Mouse (Mus musculus) neural tube, embryonic 11.5 days (tissue): ENCODE results near the gene Arhgap17. TPM values are rescaled to one million over a fixed set of nuclear protein-coding genes. Genes with fewer than 3 reads are reported as not detected.

ENCODE experiments used
- ATAC-seq: fragments of 200-750 bp; cut with Nextera tagmentation; 2 replicates; pipeline ENCODE4 v1.8.0; 2017; ENCODE audit warnings: moderate number of reproducible peaks, mild to moderate bottlenecking, moderate TSS enrichment, moderate library complexity; ENCODE audit not compliant: insufficient read depth, low FRiP score, low TSS enrichment
- DNase-seq: peaks from one replicate; pipeline ENCODE4 v3.0.0-alpha.2; 2015; ENCODE audit warnings: low spot score
- H3K27ac ChIP-seq: fragments of 300-500 bp; sonication (generic); 2 replicates; pipeline ENCODE4 v1.5.1; 2014; ENCODE audit warnings: low read depth, mild to moderate bottlenecking, low read length
- H3K27me3 ChIP-seq: fragments of 300-500 bp; sonication (generic); 2 replicates; pipeline ENCODE4 v1.6.1; 2014; ENCODE audit warnings: mild to moderate bottlenecking, low read length, mixed read lengths; ENCODE audit not compliant: control insufficient read depth, insufficient read depth
- H3K36me3 ChIP-seq: fragments of 300-500 bp; sonication (generic); 2 replicates; pipeline ENCODE4 v1.6.1; 2014; ENCODE audit warnings: mild to moderate bottlenecking, low read length, moderate library complexity, mixed read lengths; ENCODE audit not compliant: control insufficient read depth, insufficient read depth
- H3K4me1 ChIP-seq: fragments of 300-500 bp; sonication (generic); 2 replicates; pipeline ENCODE4 v1.6.1; 2014; ENCODE audit warnings: low read length, mixed read lengths; ENCODE audit not compliant: control insufficient read depth, insufficient read depth
- H3K4me2 ChIP-seq: fragments of 300-500 bp; sonication (generic); 2 replicates; pipeline ENCODE4 v1.6.1; 2014; ENCODE audit warnings: low read depth, mild to moderate bottlenecking, moderate library complexity
- H3K4me3 ChIP-seq: fragments of 300-500 bp; sonication (generic); 2 replicates; pipeline ENCODE4 v1.5.1; 2014; ENCODE audit warnings: low read depth, low read length
- H3K9ac ChIP-seq: fragments of 300-500 bp; sonication (generic); 2 replicates; pipeline ENCODE4 v1.6.1; 2014; ENCODE audit warnings: mild to moderate bottlenecking, low read length
- H3K9me3 ChIP-seq: fragments of 300-500 bp; sonication (generic); 2 replicates; pipeline ENCODE4 v1.6.1; 2016; ENCODE audit warnings: low read length; ENCODE audit not compliant: control insufficient read depth
- WGBS: fragments of 180-500 bp; shearing (Covaris S2); extraction: QIAGEN DNeasy Blood & Tissue Kit; methylation state at CpG from one replicate; pipeline ENCODE4 v1.1.7; 2014; 5-methylcytosine and 5-hydroxymethylcytosine counted together
- polyA plus RNA-seq: library from polyadenylated mRNA; unstranded; fragments of >200 nt; fragmentation: Nextera tagmentation; extraction: Ambion mirVana; gene quantifications from 2 replicates; pipeline ENCODE4 v1.2.1, GENCODE M21; 2014

Arhgap17 gene
- polyA plus RNA-seq, 1 experiment from 2014 or later, result 32.9 TPM

DNA sequence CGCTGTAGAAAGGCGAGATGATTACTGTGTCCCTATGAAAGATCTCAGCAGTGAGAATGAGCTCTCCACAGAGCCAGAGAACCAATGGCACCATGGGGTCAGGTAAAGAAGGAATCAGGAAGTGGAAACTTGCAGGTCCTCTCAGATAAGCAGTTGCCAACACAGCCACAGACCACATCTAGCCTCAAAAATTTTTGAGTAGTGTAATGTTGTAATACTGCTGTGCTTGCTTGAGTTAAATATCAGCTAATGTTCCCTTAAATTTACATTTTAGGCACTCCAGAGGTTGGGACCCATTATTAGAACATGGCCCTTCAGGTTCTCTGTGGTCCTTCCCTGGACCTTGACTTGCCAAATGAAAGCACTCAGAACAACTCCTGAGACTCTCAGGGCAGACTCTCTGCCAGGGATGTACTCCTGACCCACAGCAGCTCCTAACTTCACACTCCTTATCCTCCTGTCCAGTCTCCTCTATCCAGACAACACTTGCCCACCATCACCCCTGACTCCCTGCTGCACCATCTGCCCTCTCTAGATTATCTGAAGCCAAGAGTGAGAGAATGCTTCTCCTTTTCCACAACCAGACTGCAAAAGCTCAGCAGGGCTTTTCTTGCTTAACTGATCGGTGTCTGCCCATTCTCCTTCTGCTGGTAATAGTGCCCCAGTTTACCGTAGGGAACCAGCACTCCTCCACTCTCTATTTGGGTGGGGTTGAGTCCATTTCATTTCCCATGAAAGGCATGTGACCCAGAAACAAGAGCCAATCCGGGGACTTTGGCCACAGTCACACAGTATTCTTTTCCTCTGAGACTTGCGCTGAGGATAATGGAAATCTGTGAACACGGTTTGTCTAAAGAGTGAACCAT is 3.6 kb downstream of the Arhgap17 start:
- H3K4me3 ChIP-seq, result no peak overlapping the region
- H3K9ac ChIP-seq, result no peak overlapping the region
- 87% methylated on average over 7 of the region's 7 CpGs for WGBS

DNA sequence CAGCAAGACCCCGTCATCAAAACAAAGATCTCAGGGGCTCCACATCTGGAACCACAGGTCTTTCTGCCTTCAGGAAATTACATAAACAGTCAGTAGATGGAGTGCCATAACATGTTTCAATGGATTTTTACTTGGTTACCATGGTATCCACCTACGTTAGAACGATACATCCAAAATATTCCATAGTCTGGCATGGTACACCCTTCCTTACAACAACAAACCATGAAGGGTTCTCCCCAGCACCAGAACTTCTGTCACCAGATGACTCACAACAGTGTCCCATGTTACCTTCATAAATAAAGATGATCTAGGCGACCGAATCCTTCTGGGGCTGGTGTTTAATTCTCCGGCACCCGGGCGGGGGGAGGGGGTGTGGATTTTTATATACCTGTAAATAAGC is 5.7 kb downstream of the Arhgap17 start:
- no peaks in the 10 kb centered on the region for H3K27me3 ChIP-seq
- H3K9ac ChIP-seq, result no peak overlapping the region
- H3K4me1 ChIP-seq, result peaks cover 12% of the 10 kb centered on the region
- no peak overlapping the region for H3K4me3 ChIP-seq
- no peaks in the 10 kb centered on the region for H3K9me3 ChIP-seq
- H3K36me3 ChIP-seq, result no peaks in the 10 kb centered on the region
- WGBS, result 97% methylated on average over 8 of the region's 8 CpGs
- no peak for ATAC-seq
- no peak overlapping the region for H3K27ac ChIP-seq
- H3K4me2 ChIP-seq, result no peak overlapping the region
- DNase-seq, result no peak

More for the DNA sequence above, 3.6 kb downstream of the Arhgap17 start:
- H3K4me1 ChIP-seq, result peaks cover 14% of the 10 kb centered on the region
- no peak for DNase-seq
- no peak overlapping the region for H3K4me2 ChIP-seq
- no peak overlapping the region for H3K27ac ChIP-seq
- no peaks in the 10 kb centered on the region for H3K27me3 ChIP-seq
- ATAC-seq, result no peak
- H3K9me3 ChIP-seq, result no peaks in the 10 kb centered on the region
- H3K36me3 ChIP-seq, result no peaks in the 10 kb centered on the region

DNA sequence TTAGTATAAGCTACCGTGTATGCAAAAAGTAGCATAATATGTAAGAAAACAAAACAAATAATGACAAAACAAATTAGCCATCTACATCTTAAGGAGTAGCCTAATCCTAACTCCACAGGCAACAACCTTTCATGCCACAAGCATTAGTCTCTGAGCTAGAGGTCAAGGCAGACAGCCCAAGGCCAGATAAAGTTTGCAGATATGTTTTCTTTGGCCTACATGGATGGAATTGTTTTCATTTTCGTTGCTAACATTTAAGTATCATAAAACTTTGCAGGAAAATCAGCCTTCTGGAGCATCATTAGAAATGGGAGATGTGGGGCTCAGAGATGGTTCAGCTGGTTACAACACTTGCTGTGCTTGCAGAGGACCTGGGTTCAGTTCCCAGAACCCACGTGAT is 6.9 kb downstream of the Arhgap17 start:
- Histone ChIP-seq H3K4me1 (peaks cover 5% of the 10 kb centered on the region), H3K4me3 (no peak overlapping the region), H3K27me3 (no peaks in the 10 kb centered on the region), H3K9ac (no peak overlapping the region), H3K9me3 (no peaks in the 10 kb centered on the region), H3K27ac (no peak overlapping the region), H3K36me3 (no peaks in the 10 kb centered on the region), H3K4me2 (no peak overlapping the region)
- WGBS, result 95% methylated on average over 3 of the region's 3 CpGs
- no peak for ATAC-seq
- no peak for DNase-seq

DNA sequence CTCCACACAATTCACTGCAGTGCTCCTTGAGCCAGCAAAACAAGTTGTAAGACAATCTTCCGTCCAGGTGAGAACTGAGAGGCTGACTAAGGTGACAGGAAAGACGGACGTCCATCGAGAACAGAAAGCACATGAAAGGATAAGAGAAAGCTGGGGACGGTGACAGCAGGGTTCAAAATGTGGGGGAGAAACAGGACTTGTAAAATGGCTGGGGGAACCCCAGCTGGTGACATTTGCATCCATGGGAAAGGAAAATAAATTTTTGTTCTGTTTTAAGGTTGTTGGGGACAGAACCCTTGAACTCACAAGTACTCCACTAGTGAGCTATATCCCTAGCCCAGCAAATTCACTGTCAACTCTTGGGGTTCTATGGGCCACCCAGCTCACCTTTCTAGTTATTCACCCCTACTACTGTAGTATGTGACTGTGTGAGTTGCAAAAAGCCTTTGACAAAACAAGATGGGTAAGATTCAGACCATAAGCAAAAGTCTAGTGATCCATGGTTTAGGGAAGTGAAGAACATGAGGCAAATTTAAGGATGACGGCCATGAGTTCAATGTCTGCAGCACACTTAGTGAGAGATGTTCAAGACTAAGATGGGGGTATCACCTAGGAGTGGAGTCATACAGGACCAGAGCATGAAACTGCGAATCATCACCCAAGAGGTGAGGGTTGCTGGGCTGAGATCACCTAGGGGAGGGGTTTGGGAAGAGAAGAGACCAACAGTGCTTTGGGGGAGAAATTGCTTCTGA is 8.3 kb downstream of the Arhgap17 start:
- Histone ChIP-seq H3K36me3 (no peaks in the 10 kb centered on the region), H3K9me3 (no peaks in the 10 kb centered on the region), H3K4me2 (no peak overlapping the region), H3K4me3 (no peak overlapping the region), H3K27ac (no peak overlapping the region), H3K27me3 (no peaks in the 10 kb centered on the region), H3K9ac (no peak overlapping the region), H3K4me1 (no peaks in the 10 kb centered on the region)
- 85% methylated on average over 7 of the region's 7 CpGs for WGBS
- DNase-seq, result no peak
- ATAC-seq, result no peak

DNA sequence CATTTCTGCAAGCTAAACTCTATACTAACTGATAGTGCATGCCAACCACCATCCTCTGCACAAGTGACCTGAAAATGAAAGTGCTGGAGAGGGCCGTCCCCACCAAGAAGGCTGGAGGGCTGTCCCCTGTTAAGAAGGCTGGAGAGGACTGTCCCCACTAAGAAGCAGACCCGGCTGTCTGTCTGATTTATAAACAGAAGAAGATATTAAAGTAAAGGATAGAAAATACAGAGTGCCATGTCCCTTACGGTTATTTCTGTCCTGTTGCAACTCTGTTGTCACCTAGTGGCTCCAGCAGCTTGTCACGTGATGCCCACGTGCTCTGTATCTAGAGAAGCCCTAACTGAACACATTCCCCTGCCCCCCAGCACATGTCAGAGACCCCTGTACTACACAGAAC is 9.5 kb downstream of the Arhgap17 start:
- H3K9ac ChIP-seq, result no peak overlapping the region
- whole genome bisulfite sequencing, result 81% methylated on average over 5 of the region's 5 CpGs
- no peak for ATAC-seq
- H3K36me3 ChIP-seq, result no peaks in the 10 kb centered on the region
- H3K9me3 ChIP-seq, result no peaks in the 10 kb centered on the region
- H3K4me2 ChIP-seq, result no peak overlapping the region
- no peak for DNase-seq
- no peaks in the 10 kb centered on the region for H3K27me3 ChIP-seq
- H3K27ac ChIP-seq, result no peak overlapping the region
- no peaks in the 10 kb centered on the region for H3K4me1 ChIP-seq
- no peak overlapping the region for H3K4me3 ChIP-seq

DNA sequence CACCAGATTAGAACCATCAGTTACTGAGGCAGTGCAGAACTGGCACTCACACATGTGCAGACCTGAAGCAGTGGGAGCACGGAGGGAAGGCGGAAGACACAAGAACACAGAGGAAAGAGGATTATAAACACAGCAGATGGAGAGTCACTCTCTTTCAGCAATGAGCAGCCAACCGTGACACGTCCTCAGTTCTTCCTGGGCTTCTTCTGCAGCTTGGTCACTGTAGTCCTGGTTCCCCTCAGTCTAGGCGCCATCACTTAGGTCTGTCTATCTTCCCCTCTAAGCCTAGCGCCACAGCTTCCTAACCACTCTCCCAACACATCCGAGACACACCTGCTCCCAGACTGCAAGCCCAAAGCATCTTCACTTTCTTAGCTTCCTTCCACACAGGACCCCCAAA is 10.6 kb downstream of the Arhgap17 start:
- no peak for ATAC-seq
- peak; percentile 22 for DNase-seq

DNA sequence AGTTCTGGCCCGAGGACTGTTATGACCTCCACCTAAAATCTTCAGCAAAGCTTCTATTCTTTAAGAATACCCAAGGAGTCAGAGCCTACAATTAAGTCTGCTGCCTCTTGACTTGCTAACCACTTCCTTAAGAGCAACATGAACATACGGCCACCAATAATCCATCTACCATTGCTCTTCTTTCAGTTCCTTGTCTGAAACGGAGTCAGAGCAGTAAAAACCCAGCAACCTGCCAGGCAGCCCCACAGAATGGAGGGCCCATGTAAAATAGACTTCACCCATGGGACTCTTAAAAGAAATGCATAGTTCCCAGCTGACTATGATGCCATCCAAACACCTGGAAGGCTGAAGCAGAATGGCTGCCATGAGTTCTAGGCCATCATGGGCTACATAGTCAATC is 13.6 kb downstream of the Arhgap17 start:
- Histone ChIP-seq H3K4me2 (no peak overlapping the region), H3K4me3 (no peak overlapping the region), H3K27me3 (no peaks in the 10 kb centered on the region), H3K9me3 (no peaks in the 10 kb centered on the region), H3K27ac (no peak overlapping the region), H3K9ac (no peak overlapping the region), H3K4me1 (no peaks in the 10 kb centered on the region), H3K36me3 (no peaks in the 10 kb centered on the region)
- ATAC-seq, result no peak
- no peak for DNase-seq
- 87% methylated on average over 3 of the region's 3 CpGs for WGBS

More for the DNA sequence above, 10.6 kb downstream of the Arhgap17 start:
- Histone ChIP-seq H3K9me3 (no peaks in the 10 kb centered on the region), H3K27me3 (no peaks in the 10 kb centered on the region), H3K27ac (no peak overlapping the region), H3K36me3 (no peaks in the 10 kb centered on the region), H3K4me1 (no peaks in the 10 kb centered on the region), H3K4me2 (no peak overlapping the region), H3K4me3 (no peak overlapping the region), H3K9ac (no peak overlapping the region)
- 65% methylated on average over 7 of the region's 7 CpGs for WGBS

DNA sequence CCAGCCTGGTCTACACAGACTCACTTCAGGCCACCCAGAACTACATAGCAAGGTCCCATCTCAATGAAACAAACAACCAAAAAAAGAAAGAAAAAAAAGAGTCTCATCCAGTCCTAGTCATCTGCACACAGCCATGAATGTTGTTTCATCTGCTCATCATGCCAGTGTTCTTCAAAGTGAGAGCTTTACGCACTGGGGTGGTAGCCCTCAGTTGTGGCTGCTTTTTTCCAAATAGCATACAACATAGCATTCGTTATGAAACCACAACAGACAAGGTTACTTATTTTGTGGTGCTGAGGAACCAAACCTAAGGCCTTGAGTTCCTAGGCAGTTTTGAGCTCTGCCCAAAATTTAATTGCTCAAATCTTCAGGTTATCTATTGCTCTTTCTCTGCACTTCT is 14.9 kb downstream of the Arhgap17 start:
- Histone ChIP-seq H3K9me3 (no peaks in the 10 kb centered on the region), H3K4me1 (no peaks in the 10 kb centered on the region), H3K27ac (no peak overlapping the region), H3K27me3 (no peaks in the 10 kb centered on the region), H3K36me3 (no peaks in the 10 kb centered on the region), H3K9ac (no peak overlapping the region), H3K4me3 (no peak overlapping the region), H3K4me2 (no peak overlapping the region)
- WGBS, result 95% methylated on average over 2 of the region's 2 CpGs
- ATAC-seq (no peak), DNase-seq (no peak)

DNA sequence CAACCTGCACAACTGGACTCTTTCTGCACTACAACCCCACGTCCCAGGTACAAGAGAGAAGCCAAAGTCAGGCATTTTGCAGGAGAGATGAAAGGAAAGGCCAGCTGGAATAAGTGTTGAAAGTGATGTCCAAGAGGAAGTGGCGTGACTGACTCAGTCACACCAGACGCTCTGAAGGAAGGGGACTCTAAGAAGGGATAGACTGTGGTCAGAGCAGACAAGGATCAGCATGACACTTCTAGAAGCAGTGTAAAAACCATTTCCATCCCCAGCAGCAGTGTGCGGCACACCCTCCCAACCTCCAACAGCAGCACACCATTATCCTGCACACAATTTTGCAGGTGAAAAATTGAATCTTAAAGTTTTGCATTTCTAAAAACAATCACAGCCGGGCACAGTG is 15.3 kb downstream of the Arhgap17 start:
- Histone ChIP-seq H3K27ac (no peak overlapping the region), H3K9me3 (no peaks in the 10 kb centered on the region), H3K4me2 (no peak overlapping the region), H3K4me3 (no peak overlapping the region), H3K36me3 (no peaks in the 10 kb centered on the region), H3K9ac (no peak overlapping the region), H3K4me1 (no peaks in the 10 kb centered on the region), H3K27me3 (no peaks in the 10 kb centered on the region)
- ATAC-seq, result no peak
- DNase-seq, result no peak
- 84% methylated on average over 5 of the region's 5 CpGs for WGBS
